Mouse (Mus musculus): Measurements from ENCODE around the gene Ptprj. TPM values are rescaled to one million over a fixed set of nuclear protein-coding genes. Genes with fewer than 3 reads are reported as not detected.

Ptprj gene
- polyA plus RNA-seq, 1 experiment from 2014 or later = 1.5 TPM

DNA sequence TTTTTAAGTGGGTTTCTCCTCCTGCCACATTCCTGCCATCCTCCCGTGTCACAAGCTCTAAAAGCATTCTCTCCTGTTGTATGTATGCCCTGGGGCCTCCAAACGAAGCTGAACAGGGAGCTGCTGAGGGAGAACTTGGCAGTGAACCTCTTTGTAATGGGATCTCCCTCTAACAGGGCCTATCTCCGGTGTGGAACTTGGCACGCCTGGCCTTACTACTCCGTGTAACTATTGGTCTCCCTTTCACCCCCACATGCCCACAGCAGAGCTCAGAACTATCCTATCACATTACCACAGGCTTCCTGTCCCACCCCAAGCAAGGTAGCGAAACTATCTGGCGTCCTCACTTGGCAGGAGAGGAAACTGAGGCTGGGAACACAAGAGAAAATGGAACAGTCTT is 14.4 kb downstream of the Ptprj start:
- Histone ChIP-seq H3K9me3 (no peaks in the 10 kb centered on the region), H3K9ac (no peak overlapping the region), H3K27ac (0 out of 2 replicates have a peak overlapping the region, but pooled peaks have one; percentile 6), H3K36me3 (no peaks in the 10 kb centered on the region), H3K27me3 (0 out of 2 replicates have a peak, but pooled peaks cover 6% of the 10 kb centered on the region), H3K4me1 (peaks cover 16% of the 10 kb centered on the region), H3K4me3 (no peak overlapping the region), H3K4me2 (no peak overlapping the region)
- ATAC-seq (ENCODE audit: insufficient number of reproducible peaks, low FRiP score, low TSS enrichment, low read depth) = 0 out of 2 replicates have a peak, but pooled peaks have one; percentile 21
- WGBS = 40% methylated on average over 7 of the region's 7 CpGs

DNA sequence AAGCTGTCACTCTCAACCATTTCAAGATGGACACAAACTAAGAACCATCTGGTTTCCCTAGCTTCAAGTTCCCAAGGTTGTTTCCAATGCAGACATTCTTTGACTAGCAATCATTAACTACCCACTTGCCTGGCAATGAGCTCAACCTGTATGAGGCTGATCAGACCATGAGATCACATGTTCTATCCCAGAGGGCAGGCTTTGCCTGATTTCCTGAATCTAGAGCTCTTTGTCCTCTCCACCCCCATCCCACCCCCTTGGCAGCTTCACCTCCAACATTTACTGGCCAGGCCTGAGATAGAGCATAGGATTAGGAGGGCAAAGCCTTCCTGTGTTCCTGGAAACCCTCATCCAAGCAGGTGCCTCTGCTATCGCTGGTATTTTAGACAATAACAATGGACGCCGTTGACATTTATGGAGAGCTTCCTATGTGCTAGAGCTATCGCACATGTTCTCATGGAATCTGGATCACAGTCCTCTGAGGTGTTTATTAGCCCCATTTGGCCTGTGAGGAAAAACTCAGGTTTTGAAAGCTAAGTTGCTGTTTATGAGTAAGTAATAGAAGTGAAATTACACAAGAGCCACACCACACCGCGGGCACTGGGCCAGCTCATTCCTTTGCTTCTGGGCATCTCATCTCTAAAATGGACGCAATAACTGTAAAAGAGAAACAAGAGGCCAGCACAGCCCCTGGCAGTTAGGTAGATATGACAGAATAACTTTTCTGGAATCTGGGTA is 15.1 kb downstream of the Ptprj start:
- ATAC-seq (ENCODE audit: insufficient number of reproducible peaks, low FRiP score, low TSS enrichment, low read depth) = no peak
- Histone ChIP-seq H3K4me2 (no peak overlapping the region), H3K4me3 (no peak overlapping the region), H3K4me1 (peaks cover 16% of the 10 kb centered on the region), H3K27me3 (0 out of 2 replicates have a peak, but pooled peaks cover 6% of the 10 kb centered on the region), H3K36me3 (no peaks in the 10 kb centered on the region), H3K27ac (no peak overlapping the region), H3K9ac (no peak overlapping the region), H3K9me3 (no peaks in the 10 kb centered on the region)
- WGBS = 57% methylated on average over 7 of the region's 7 CpGs

GRCm38 (mm10) chr2:90564552-90564951 is 15.9 kb downstream of the Ptprj start:
- no peak for ATAC-seq (ENCODE audit: insufficient number of reproducible peaks, low FRiP score, low TSS enrichment, low read depth)
- no peaks in the 10 kb centered on the region for H3K9me3 ChIP-seq
- 72% methylated on average over 8 of the region's 8 CpGs for WGBS
- H3K4me2 ChIP-seq = no peak overlapping the region
- H3K27me3 ChIP-seq = 0 out of 2 replicates have a peak, but pooled peaks cover 6% of the 10 kb centered on the region
- no peak overlapping the region for H3K27ac ChIP-seq
- H3K4me3 ChIP-seq = no peak overlapping the region
- H3K4me1 ChIP-seq = peaks cover 16% of the 10 kb centered on the region
- no peaks in the 10 kb centered on the region for H3K36me3 ChIP-seq
- H3K9ac ChIP-seq = no peak overlapping the region

DNA sequence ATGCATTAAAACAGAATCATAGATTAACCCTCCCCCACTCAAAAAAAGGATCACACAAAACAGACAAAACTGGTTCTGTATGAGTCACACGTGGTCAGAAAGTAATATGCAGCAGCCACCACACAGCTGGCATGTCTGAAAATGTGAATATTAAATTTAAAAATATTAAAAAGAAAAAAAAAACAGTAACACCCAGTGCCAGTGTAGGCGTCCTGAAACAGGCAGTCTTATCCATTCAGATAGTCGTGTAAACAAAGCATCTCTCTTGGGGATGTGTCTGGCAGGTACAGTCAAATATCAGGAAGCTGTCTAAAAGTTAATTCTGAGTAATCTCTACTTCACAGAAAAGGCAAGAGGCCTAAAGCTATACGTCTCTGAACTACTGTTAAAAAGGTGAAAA is 17.3 kb downstream of the Ptprj start:
- no peaks in the 10 kb centered on the region for H3K9me3 ChIP-seq
- H3K9ac ChIP-seq = no peak overlapping the region
- H3K4me3 ChIP-seq = no peak overlapping the region
- H3K27ac ChIP-seq = no peak overlapping the region
- H3K27me3 ChIP-seq = 0 out of 2 replicates have a peak, but pooled peaks cover 6% of the 10 kb centered on the region
- H3K4me1 ChIP-seq = peaks cover 16% of the 10 kb centered on the region
- no peak overlapping the region for H3K4me2 ChIP-seq
- 66% methylated on average over 4 of the region's 4 CpGs for WGBS
- no peak for ATAC-seq (ENCODE audit: insufficient number of reproducible peaks, low FRiP score, low TSS enrichment, low read depth)
- H3K36me3 ChIP-seq = no peaks in the 10 kb centered on the region

- H3K36me3 ChIP-seq = no peaks in the 10 kb centered on the region
- no peak overlapping the region for H3K9ac ChIP-seq
- H3K9me3 ChIP-seq = no peaks in the 10 kb centered on the region
- 0 out of 2 replicates have a peak, but pooled peaks cover 3% of the 10 kb centered on the region for H3K27me3 ChIP-seq
- H3K27ac ChIP-seq = no peak overlapping the region
- H3K4me1 ChIP-seq = peaks cover 16% of the 10 kb centered on the region
- ATAC-seq (ENCODE audit: insufficient number of reproducible peaks, low FRiP score, low TSS enrichment, low read depth) = no peak
- H3K4me3 ChIP-seq = no peak overlapping the region
- WGBS = 65% methylated on average over 8 of the region's 8 CpGs
- H3K4me2 ChIP-seq = no peak overlapping the region
Observed at GRCm38 (mm10) chr2:90562126-90562670, 18.2 kb downstream of the Ptprj start.

GRCm38 (mm10) chr2:90560197-90560843 is 20.1 kb downstream of the Ptprj start:
- Histone ChIP-seq H3K4me2 (no peak overlapping the region), H3K9ac (no peak overlapping the region), H3K9me3 (no peaks in the 10 kb centered on the region), H3K27ac (no peak overlapping the region), H3K36me3 (no peaks in the 10 kb centered on the region), H3K4me3 (no peak overlapping the region), H3K4me1 (peaks cover 3% of the 10 kb centered on the region; the same call in 1 of the 2 replicates), H3K27me3 (no peaks in the 10 kb centered on the region)
- 63% methylated on average over 6 of the region's 6 CpGs for WGBS
- no peak for ATAC-seq (ENCODE audit: insufficient number of reproducible peaks, low FRiP score, low TSS enrichment, low read depth)

DNA sequence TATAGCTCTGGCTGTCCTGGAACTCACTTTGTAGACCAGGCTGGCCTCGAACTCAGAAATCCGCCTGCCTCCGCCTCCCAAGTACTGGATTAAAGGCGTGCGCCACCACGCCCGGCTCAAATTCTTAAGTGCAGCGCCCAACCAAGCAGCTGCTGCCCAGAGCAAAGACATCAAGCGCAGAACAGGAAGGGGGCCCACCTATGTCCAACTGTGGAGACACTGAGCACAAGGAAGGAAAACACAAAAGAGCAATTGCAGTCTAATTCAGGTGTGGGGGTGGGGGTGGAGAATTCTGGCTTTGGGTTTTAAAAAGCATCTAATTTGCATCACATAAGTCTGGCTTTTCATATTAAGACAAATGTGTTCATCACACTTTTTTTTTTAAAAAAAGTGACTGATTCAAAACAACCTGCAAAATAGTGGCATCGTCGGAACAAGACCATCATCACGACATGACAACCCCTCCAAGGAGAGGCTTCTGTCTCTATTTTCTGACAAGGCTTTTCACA is 20.7 kb downstream of the Ptprj start:
- Histone ChIP-seq H3K36me3 (no peaks in the 10 kb centered on the region), H3K4me1 (no peaks in the 10 kb centered on the region; the same call in 1 of the 2 replicates), H3K4me2 (no peak overlapping the region), H3K27me3 (no peaks in the 10 kb centered on the region), H3K9ac (no peak overlapping the region), H3K4me3 (no peak overlapping the region), H3K27ac (no peak overlapping the region), H3K9me3 (no peaks in the 10 kb centered on the region)
- ATAC-seq (ENCODE audit: insufficient number of reproducible peaks, low FRiP score, low TSS enrichment, low read depth) = no peak
- WGBS = 83% methylated on average over 12 of the region's 12 CpGs

GRCm38 (mm10) chr2:90559015-90559687 is 21.3 kb downstream of the Ptprj start:
- no peak for ATAC-seq (ENCODE audit: insufficient number of reproducible peaks, low FRiP score, low TSS enrichment, low read depth)
- H3K4me3 ChIP-seq = no peak overlapping the region
- no peaks in the 10 kb centered on the region for H3K36me3 ChIP-seq
- WGBS = 63% methylated on average over 2 of the region's 2 CpGs
- no peak overlapping the region for H3K9ac ChIP-seq
- no peaks in the 10 kb centered on the region; the same call in 1 of the 2 replicates for H3K4me1 ChIP-seq
- no peaks in the 10 kb centered on the region for H3K9me3 ChIP-seq
- no peaks in the 10 kb centered on the region for H3K27me3 ChIP-seq
- H3K27ac ChIP-seq = no peak overlapping the region
- H3K4me2 ChIP-seq = no peak overlapping the region

DNA sequence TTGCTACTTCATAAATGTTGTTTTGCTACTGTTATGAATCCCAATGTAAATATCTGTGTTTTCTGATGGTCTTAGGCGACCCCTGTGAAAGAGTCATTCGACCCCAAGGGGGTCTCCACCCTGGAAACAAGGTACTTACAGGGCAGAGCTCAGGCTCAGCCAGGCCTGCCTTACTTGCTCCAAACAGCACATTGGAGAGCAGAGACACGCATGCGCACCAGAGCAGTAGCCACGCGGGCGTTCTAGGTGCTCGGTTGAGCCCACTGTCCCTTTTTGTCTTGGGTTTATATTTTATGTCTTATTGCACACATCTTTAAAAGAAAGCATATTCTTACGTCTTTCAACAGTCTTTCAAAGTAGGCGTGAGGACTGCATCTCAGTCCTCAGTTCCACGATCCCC is 22.1 kb downstream of the Ptprj start:
- WGBS = 82% methylated on average over 11 of the region's 11 CpGs
- no peak overlapping the region for H3K27ac ChIP-seq
- H3K4me3 ChIP-seq = no peak overlapping the region
- no peaks in the 10 kb centered on the region for H3K27me3 ChIP-seq
- no peaks in the 10 kb centered on the region for H3K9me3 ChIP-seq
- ATAC-seq (ENCODE audit: insufficient number of reproducible peaks, low FRiP score, low TSS enrichment, low read depth) = no peak
- no peaks in the 10 kb centered on the region for H3K36me3 ChIP-seq
- H3K9ac ChIP-seq = no peak overlapping the region
- no peak overlapping the region for H3K4me2 ChIP-seq
- no peaks in the 10 kb centered on the region; the same call in 1 of the 2 replicates for H3K4me1 ChIP-seq

DNA sequence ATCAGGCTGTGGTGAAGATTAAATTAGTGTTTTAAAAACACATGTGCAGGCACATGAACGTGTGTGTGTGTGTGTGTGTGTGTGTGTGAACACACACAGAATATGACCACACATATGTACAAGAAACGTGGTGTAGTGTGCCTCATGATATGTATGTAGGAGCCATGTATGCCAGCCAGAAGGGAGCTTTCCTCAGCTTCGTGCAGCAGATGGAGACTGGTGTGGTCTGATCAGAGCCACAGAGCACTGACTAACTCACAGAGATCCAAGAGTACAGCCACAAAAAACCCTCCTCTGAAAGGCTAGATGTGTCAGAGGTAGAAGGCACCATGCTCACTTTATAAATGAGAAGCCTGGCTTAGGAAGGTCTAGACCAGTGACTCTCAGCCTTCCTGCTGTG is 22.5 kb downstream of the Ptprj start:
- Histone ChIP-seq H3K36me3 (no peaks in the 10 kb centered on the region), H3K27ac (no peak overlapping the region), H3K9ac (no peak overlapping the region), H3K4me2 (no peak overlapping the region), H3K9me3 (no peaks in the 10 kb centered on the region), H3K4me3 (no peak overlapping the region), H3K4me1 (no peaks in the 10 kb centered on the region; the same call in 1 of the 2 replicates), H3K27me3 (no peaks in the 10 kb centered on the region)
- no peak for ATAC-seq (ENCODE audit: insufficient number of reproducible peaks, low FRiP score, low TSS enrichment, low read depth)
- 65% methylated on average over 3 of the region's 3 CpGs for WGBS

- H3K9me3 ChIP-seq = no peaks in the 10 kb centered on the region
- H3K9ac ChIP-seq = no peak overlapping the region
Observed at GRCm38 (mm10) chr2:90555744-90556143, 24.7 kb downstream of the Ptprj start.

More at GRCm38 (mm10) chr2:90555744-90556143, 24.7 kb downstream of the Ptprj start:
- no peaks in the 10 kb centered on the region for H3K27me3 ChIP-seq
- WGBS = 70% methylated on average over 5 of the region's 5 CpGs
- ATAC-seq (ENCODE audit: insufficient number of reproducible peaks, low FRiP score, low TSS enrichment, low read depth) = no peak
- no peaks in the 10 kb centered on the region; the same call in 1 of the 2 replicates for H3K4me1 ChIP-seq
- no peaks in the 10 kb centered on the region for H3K36me3 ChIP-seq
- no peak overlapping the region for H3K4me2 ChIP-seq
- H3K27ac ChIP-seq = no peak overlapping the region
- no peak overlapping the region for H3K4me3 ChIP-seq
